Mouse (Mus musculus): Measurements from ENCODE around the gene Igfals.

DNA sequence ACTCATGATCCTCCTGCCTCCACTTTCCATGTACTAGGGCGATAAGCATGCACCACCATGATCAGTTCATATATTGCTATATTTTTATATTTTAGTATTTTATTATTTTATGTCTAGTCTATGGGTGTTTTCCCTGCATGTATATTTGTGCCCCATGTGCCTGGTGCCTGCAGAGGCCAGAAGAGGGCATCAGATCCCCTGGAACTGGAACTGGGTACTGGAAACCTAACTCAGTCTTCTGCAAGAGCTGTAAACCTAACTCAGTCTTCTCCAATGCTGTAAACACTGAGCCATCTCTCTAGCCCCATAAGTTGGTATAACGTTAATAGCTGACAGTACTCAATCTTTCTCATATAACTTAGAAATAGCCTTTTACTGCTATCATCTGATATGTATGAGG lies 23.2 kb upstream of the Igfals start:
- TF ChIP-seq GATA1 (IDR thresholded peaks at IDR 0.05; ENCODE audit: low read length) (no peak), TAL1 (IDR thresholded peaks at IDR 0.05; ENCODE audit: low read length) (no peak)
